Mouse (Mus musculus): ENCODE results near the gene Itga5. TPM values are rescaled to one million over a fixed set of nuclear protein-coding genes. Genes with fewer than 3 reads are reported as not detected.

Gene Itga5
- polyA plus RNA-seq, 1 experiment from 2014 or later = 52.2 TPM

GRCm38 (mm10) chr15:103363809-103364208 is 2.8 kb downstream of the Itga5 start:
- Histone ChIP-seq H3K4me2 (replicated peaks) (no peak overlapping the region), H3K9me3 (replicated peaks) (no peaks in the 10 kb centered on the region), H3K4me1 (peaks cover 44% of the 10 kb centered on the region), H3K36me3 (no peaks in the 10 kb centered on the region), H3K4me3 (replicated peaks) (no peak overlapping the region), H3K9ac (no peak overlapping the region), H3K27ac (replicated peaks) (no peak overlapping the region), H3K27me3 (no peaks in the 10 kb centered on the region)
- ATAC-seq (ENCODE audit: insufficient number of reproducible peaks, low FRiP score, low TSS enrichment, low read depth) = no peak
- 50% methylated on average over 1 of the region's 1 CpGs for WGBS

- ATAC-seq (ENCODE audit: insufficient number of reproducible peaks, low FRiP score, low TSS enrichment, low read depth) = no peak
- Histone ChIP-seq H3K4me2 (replicated peaks) (no peak overlapping the region), H3K27me3 (no peaks in the 10 kb centered on the region), H3K4me3 (replicated peaks) (no peak overlapping the region), H3K27ac (replicated peaks) (no peak overlapping the region), H3K36me3 (no peaks in the 10 kb centered on the region), H3K9me3 (replicated peaks) (no peaks in the 10 kb centered on the region), H3K9ac (no peak overlapping the region), H3K4me1 (peaks cover 53% of the 10 kb centered on the region)
- 95% methylated on average over 3 of the region's 3 CpGs for WGBS
These were observed 3.6 kb downstream of the Itga5 start for GRCm38 (mm10) chr15:103362950-103363349.

- Histone ChIP-seq H3K9ac (no peak overlapping the region), H3K4me1 (peaks cover 50% of the 10 kb centered on the region), H3K4me3 (replicated peaks) (no peak overlapping the region), H3K36me3 (no peaks in the 10 kb centered on the region), H3K27ac (replicated peaks) (no peak overlapping the region), H3K27me3 (no peaks in the 10 kb centered on the region), H3K9me3 (replicated peaks) (no peaks in the 10 kb centered on the region), H3K4me2 (replicated peaks) (no peak overlapping the region)
- WGBS = 85% methylated on average over 7 of the region's 7 CpGs
- ATAC-seq (ENCODE audit: insufficient number of reproducible peaks, low FRiP score, low TSS enrichment, low read depth) = no peak
These were observed 4.2 kb downstream of the Itga5 start for GRCm38 (mm10) chr15:103362333-103362732.

- Histone ChIP-seq H3K27ac (replicated peaks) (no peak overlapping the region), H3K27me3 (no peaks in the 10 kb centered on the region), H3K4me1 (peaks cover 44% of the 10 kb centered on the region), H3K36me3 (peaks cover 7% of the 10 kb centered on the region; the same call in 1 of the 2 replicates), H3K9ac (no peak overlapping the region), H3K4me3 (replicated peaks) (no peak overlapping the region), H3K4me2 (replicated peaks) (no peak overlapping the region), H3K9me3 (replicated peaks) (no peaks in the 10 kb centered on the region)
- no peak for ATAC-seq (ENCODE audit: insufficient number of reproducible peaks, low FRiP score, low TSS enrichment, low read depth)
- WGBS = 63% methylated on average over 1 of the region's 1 CpGs
These were observed 5.3 kb downstream of the Itga5 start for GRCm38 (mm10) chr15:103361269-103361668.

GRCm38 (mm10) chr15:103359869-103360602 is 6.5 kb downstream of the Itga5 start:
- Histone ChIP-seq H3K36me3 (peaks cover 19% of the 10 kb centered on the region), H3K4me1 (peaks cover 42% of the 10 kb centered on the region), H3K27ac (replicated peaks) (peak overlapping the region; percentile 90; the same call in 1 of the 2 replicates), H3K4me2 (replicated peaks) (no peak overlapping the region), H3K4me3 (replicated peaks) (no peak overlapping the region), H3K27me3 (no peaks in the 10 kb centered on the region), H3K9me3 (replicated peaks) (no peaks in the 10 kb centered on the region), H3K9ac (no peak overlapping the region)
- ATAC-seq (ENCODE audit: insufficient number of reproducible peaks, low FRiP score, low TSS enrichment, low read depth) = no peak
- WGBS = 89% methylated on average over 5 of the region's 5 CpGs

- Histone ChIP-seq H3K27me3 (no peaks in the 10 kb centered on the region), H3K4me1 (peaks cover 33% of the 10 kb centered on the region), H3K27ac (replicated peaks) (peak overlapping the region; percentile 90), H3K4me3 (replicated peaks) (no peak overlapping the region), H3K36me3 (peaks cover 28% of the 10 kb centered on the region), H3K4me2 (replicated peaks) (no peak overlapping the region), H3K9ac (no peak overlapping the region), H3K9me3 (replicated peaks) (no peaks in the 10 kb centered on the region)
- 29% methylated on average over 1 of the region's 1 CpGs for WGBS
- ATAC-seq (ENCODE audit: insufficient number of reproducible peaks, low FRiP score, low TSS enrichment, low read depth) = no peak
These were observed 7.4 kb downstream of the Itga5 start for GRCm38 (mm10) chr15:103359122-103359510.

- Histone ChIP-seq H3K36me3 (peaks cover 34% of the 10 kb centered on the region), H3K27me3 (no peaks in the 10 kb centered on the region), H3K4me3 (replicated peaks) (no peak overlapping the region), H3K9me3 (replicated peaks) (no peaks in the 10 kb centered on the region), H3K9ac (no peak overlapping the region), H3K27ac (replicated peaks) (peak overlapping the region; percentile 90), H3K4me2 (replicated peaks) (no peak overlapping the region), H3K4me1 (peaks cover 29% of the 10 kb centered on the region)
- 21% methylated on average over 4 of the region's 4 CpGs for WGBS
- peak; percentile 73 for ATAC-seq (ENCODE audit: insufficient number of reproducible peaks, low FRiP score, low TSS enrichment, low read depth)
These were observed 8.1 kb downstream of the Itga5 start for GRCm38 (mm10) chr15:103358278-103359121.

- no peaks in the 10 kb centered on the region for H3K27me3 ChIP-seq
- no peak overlapping the region for H3K9ac ChIP-seq
- no peak overlapping the region for H3K4me3 ChIP-seq (replicated peaks)
- ATAC-seq (ENCODE audit: insufficient number of reproducible peaks, low FRiP score, low TSS enrichment, low read depth) = no peak
- H3K27ac ChIP-seq (replicated peaks) = peak overlapping the region; percentile 90
- H3K9me3 ChIP-seq (replicated peaks) = no peaks in the 10 kb centered on the region
- H3K4me2 ChIP-seq (replicated peaks) = no peak overlapping the region
- peaks cover 41% of the 10 kb centered on the region for H3K36me3 ChIP-seq
- H3K4me1 ChIP-seq = peaks cover 29% of the 10 kb centered on the region
- 79% methylated on average over 4 of the region's 4 CpGs for WGBS
These were observed 8.7 kb downstream of the Itga5 start for GRCm38 (mm10) chr15:103357817-103358216.

- no peak for ATAC-seq (ENCODE audit: insufficient number of reproducible peaks, low FRiP score, low TSS enrichment, low read depth)
- no peaks in the 10 kb centered on the region for H3K9me3 ChIP-seq (replicated peaks)
- no peak overlapping the region for H3K27ac ChIP-seq (replicated peaks)
- no peak overlapping the region for H3K4me2 ChIP-seq (replicated peaks)
- H3K27me3 ChIP-seq = no peaks in the 10 kb centered on the region
- H3K36me3 ChIP-seq = peaks cover 58% of the 10 kb centered on the region
- no peak overlapping the region for H3K9ac ChIP-seq
- no peak overlapping the region for H3K4me3 ChIP-seq (replicated peaks)
- 75% methylated on average over 4 of the region's 4 CpGs for WGBS
- H3K4me1 ChIP-seq = peaks cover 29% of the 10 kb centered on the region
These were observed 10.4 kb downstream of the Itga5 start for GRCm38 (mm10) chr15:103356130-103356529.

- peaks cover 65% of the 10 kb centered on the region for H3K36me3 ChIP-seq
- H3K27me3 ChIP-seq = no peaks in the 10 kb centered on the region
- WGBS = 83% methylated on average over 4 of the region's 4 CpGs
- no peaks in the 10 kb centered on the region for H3K9me3 ChIP-seq (replicated peaks)
- H3K27ac ChIP-seq (replicated peaks) = no peak overlapping the region
- H3K9ac ChIP-seq = no peak overlapping the region
- H3K4me1 ChIP-seq = peaks cover 27% of the 10 kb centered on the region
- ATAC-seq (ENCODE audit: insufficient number of reproducible peaks, low FRiP score, low TSS enrichment, low read depth) = no peak
- no peak overlapping the region for H3K4me2 ChIP-seq (replicated peaks)
- H3K4me3 ChIP-seq (replicated peaks) = no peak overlapping the region
These were observed 11.1 kb downstream of the Itga5 start for GRCm38 (mm10) chr15:103355420-103355819.

GRCm38 (mm10) chr15:103354690-103355089 is 11.9 kb downstream of the Itga5 start:
- H3K4me3 ChIP-seq (replicated peaks) = no peak overlapping the region
- peaks cover 72% of the 10 kb centered on the region for H3K36me3 ChIP-seq
- ATAC-seq (ENCODE audit: insufficient number of reproducible peaks, low FRiP score, low TSS enrichment, low read depth) = no peak
- H3K4me1 ChIP-seq = peaks cover 20% of the 10 kb centered on the region
- 94% methylated on average over 2 of the region's 2 CpGs for WGBS
- no peak overlapping the region; the same call in 1 of the 2 replicates for H3K27ac ChIP-seq (replicated peaks)
- no peaks in the 10 kb centered on the region for H3K9me3 ChIP-seq (replicated peaks)
- H3K4me2 ChIP-seq (replicated peaks) = no peak overlapping the region
- no peak overlapping the region for H3K9ac ChIP-seq
- no peaks in the 10 kb centered on the region for H3K27me3 ChIP-seq

Data from embryonic facial prominence, embryonic 15.5 days (tissue).